In genomic region chr10:96646024-96646866, GRCm38 (mm10) we compare ENCODE assay signal across 9 mouse cellular contexts. TPM values are rescaled to one million over a fixed set of nuclear protein-coding genes. Genes with fewer than 3 reads are reported as not detected.
DNase-seq lines count a peak whose midpoint lies in the region; ATAC-seq and TF ChIP-seq lines count a peak whose summit lies in the region.
"Had no signal": no experiment of that assay in that cellular context is flagged by ENCODE, and none has a peak within 500 bp of the region (broad histone marks: within the 10 kb centered on the region; RNA-seq: fewer than 3 reads in every experiment).

No protein-coding gene starts in this region.

- no peak overlapping the region for H3K9ac ChIP-seq in lung, postnatal 0 days (replicated peaks; ENCODE audit: low read depth)

- H3K4me2 ChIP-seq in lung, postnatal 0 days (replicated peaks; ENCODE audit: low read depth, low read length), result peak overlapping the region; percentile 23

- H3K9me3 ChIP-seq in lung, postnatal 0 days (ENCODE audit: low read length), result no peaks in the 10 kb centered on the region

- no peak for TF ChIP-seq CTCF in lung, postnatal 0 days (IDR thresholded peaks at IDR 0.05)
- TF ChIP-seq CTCF in thymus, adult 2 months (IDR thresholded peaks at IDR 0.05; ENCODE audit: borderline replicate concordance, control insufficient read depth, extremely low read depth, insufficient read depth, low read length, poor library complexity), result no peak

- H3K4me1 ChIP-seq in lung, postnatal 0 days (ENCODE audit: insufficient read depth, low read depth, low read length), result peaks cover 3% of the 10 kb centered on the region; the same call in 1 of the 2 replicates
- peaks cover 13% of the 10 kb centered on the region for H3K4me1 ChIP-seq in thymus, adult 2 months (replicated peaks; ENCODE audit: control insufficient read depth, insufficient read depth, low read length)

- no peaks in the 10 kb centered on the region for H3K36me3 ChIP-seq in lung, postnatal 0 days (ENCODE audit: insufficient read depth, low read length)
- no peaks in the 10 kb centered on the region for H3K36me3 ChIP-seq in thymus, adult 2 months (ENCODE audit: control insufficient read depth, insufficient read depth, low read length)

- H3K27me3 ChIP-seq in lung, postnatal 0 days (replicated peaks; ENCODE audit: insufficient read depth, low read length), result no peaks in the 10 kb centered on the region
- no peaks in the 10 kb centered on the region for H3K27me3 ChIP-seq in thymus, adult 2 months (ENCODE audit: control insufficient read depth, insufficient read depth, low read length)

- TF ChIP-seq POLR2A in thymus, adult 2 months (IDR thresholded peaks at IDR 0.05; ENCODE audit: control insufficient read depth, extremely low read depth, insufficient read depth, low read length, poor library complexity), result no peak

- ATAC-seq in lung, postnatal 0 days, result peak; percentile 33

- whole genome bisulfite sequencing in lung, postnatal 0 days, result 13% methylated on average over 13 of the region's 13 CpGs
- WGBS in thymus, adult 2 months, result 76% methylated on average over 13 of the region's 13 CpGs

- H3K27ac ChIP-seq in lung, postnatal 0 days (ENCODE audit: low read length), result no peak overlapping the region
- no peak overlapping the region for H3K27ac ChIP-seq in thymus, adult 2 months (ENCODE audit: control insufficient read depth, insufficient read depth, low read length)

- no peak overlapping the region for H3K4me3 ChIP-seq in lung, postnatal 0 days (ENCODE audit: low read depth, low read length)
- no peak overlapping the region for H3K4me3 ChIP-seq in thymus, adult 2 months (ENCODE audit: control insufficient read depth, insufficient read depth, low read length)
- H3K4me3 ChIP-seq: myocyte had no signal

- TF ChIP-seq EP300 in lung, postnatal 0 days (IDR thresholded peaks at IDR 0.05), result no peak

- peak; percentile 87 for DNase-seq in heart, adult 11 months
- no peak for DNase-seq in heart, adult 9 months (ENCODE audit: low spot score in 2 of 2)
- peak; percentile 46 for DNase-seq in embryo, embryonic 11.5 days (ENCODE audit: low read depth, low spot score)
- DNase-seq in heart, postnatal 4 days, result peak; percentile 19
- peak; percentile 56 for DNase-seq in layer of hippocampus, adult 9-11 months
- DNase-seq in lung, postnatal 0 days (ENCODE audit: low spot score), result peak; percentile 59
- peak; percentile 98 for DNase-seq in retina, postnatal 1 day
- no peak for DNase-seq in thymus, adult 2 months

RNA-seq across cellular contexts. Expression of gene Btg1, which starts 29.4 kb away (rescaled TPM):
- total RNA-seq in heart, postnatal 4 days (2021), result 10 to 100 TPM; 73.5 to 81.5 TPM
- 72.3 and 78.1 TPM in 2 replicates for polyA plus RNA-seq in lung, postnatal 0 days (2015; fragmentation: Nextera tagmentation; extraction: Ambion mirVana)
- polyA plus RNA-seq in thymus, adult 2 months (2012; rRNA removed), result 78.1 and 106 TPM in 2 replicates

Comparison
In these comparisons a context has a peak if more than half of its experiments do, and no peak if none do; other contexts are left out.
1. DNase-seq: peak in heart, adult 11 months (single experiment), embryo, embryonic 11.5 days (single experiment), heart, postnatal 4 days (single experiment), layer of hippocampus, adult 9-11 months (single experiment), lung, postnatal 0 days (single experiment) and retina, postnatal 1 day (single experiment); none in heart, adult 9 months (0 of 2) and thymus, adult 2 months (single experiment).